Mouse (Mus musculus): ENCODE measurements around the gene Mfng. TPM values are rescaled to one million over a fixed set of nuclear protein-coding genes. Genes with fewer than 3 reads are reported as not detected.
A peak's percentile ranks its signal among the peaks of the same experiment; 100 is the strongest.

Gene Mfng
- polyA plus RNA-seq, 1 experiment from 2014 or later = 28.0 TPM

GRCm38 (mm10) chr15:78744206-78744605 lies 29.1 kb downstream of the Mfng start:
- Histone ChIP-seq H3K4me3 (replicated peaks; ENCODE audit: low read depth, low read length) (no peak overlapping the region), H3K4me2 (ENCODE audit: low read length) (no peak overlapping the region), H3K27ac (replicated peaks; ENCODE audit: low read depth, low read length) (no peak overlapping the region), H3K36me3 (ENCODE audit: control insufficient read depth, insufficient read depth, low read length) (no peaks in the 10 kb centered on the region), H3K27me3 (ENCODE audit: control insufficient read depth, insufficient read depth, low read length) (no peaks in the 10 kb centered on the region), H3K9me3 (ENCODE audit: control insufficient read depth, low read length) (no peaks in the 10 kb centered on the region), H3K9ac (replicated peaks; ENCODE audit: low read length) (no peak overlapping the region), H3K4me1 (ENCODE audit: control insufficient read depth, insufficient read depth, low read length) (0 out of 2 replicates have a peak, but pooled peaks cover 4% of the 10 kb centered on the region)
- DNase-seq = peak; percentile 91
- ATAC-seq (ENCODE audit: low FRiP score, low TSS enrichment) = no peak
- WGBS = 4% methylated on average over 5 of the region's 5 CpGs

- no peak overlapping the region for H3K27ac ChIP-seq (replicated peaks; ENCODE audit: low read depth, low read length)
- no peak for DNase-seq
Measured at GRCm38 (mm10) chr15:78742831-78743230, 30.4 kb downstream of the Mfng start.

GRCm38 (mm10) chr15:78740662-78741061 lies 32.6 kb downstream of the Mfng start:
- ATAC-seq (ENCODE audit: low FRiP score, low TSS enrichment) (no peak), DNase-seq (no peak)
- Histone ChIP-seq H3K9me3 (ENCODE audit: control insufficient read depth, low read length) (no peaks in the 10 kb centered on the region), H3K27ac (replicated peaks; ENCODE audit: low read depth, low read length) (no peak overlapping the region), H3K4me1 (ENCODE audit: control insufficient read depth, insufficient read depth, low read length) (peaks cover 25% of the 10 kb centered on the region), H3K36me3 (ENCODE audit: control insufficient read depth, insufficient read depth, low read length) (no peaks in the 10 kb centered on the region), H3K4me2 (ENCODE audit: low read length) (no peak overlapping the region), H3K4me3 (replicated peaks; ENCODE audit: low read depth, low read length) (no peak overlapping the region), H3K27me3 (ENCODE audit: control insufficient read depth, insufficient read depth, low read length) (no peaks in the 10 kb centered on the region), H3K9ac (replicated peaks; ENCODE audit: low read length) (no peak overlapping the region)
- WGBS = 78% methylated on average over 12 of the region's 12 CpGs

More at GRCm38 (mm10) chr15:78742831-78743230, 30.4 kb downstream of the Mfng start:
- Histone ChIP-seq H3K9ac (replicated peaks; ENCODE audit: low read length) (no peak overlapping the region), H3K27me3 (ENCODE audit: control insufficient read depth, insufficient read depth, low read length) (no peaks in the 10 kb centered on the region), H3K4me3 (replicated peaks; ENCODE audit: low read depth, low read length) (no peak overlapping the region), H3K4me1 (ENCODE audit: control insufficient read depth, insufficient read depth, low read length) (peaks cover 4% of the 10 kb centered on the region; the same call in 1 of the 2 replicates), H3K36me3 (ENCODE audit: control insufficient read depth, insufficient read depth, low read length) (no peaks in the 10 kb centered on the region), H3K9me3 (ENCODE audit: control insufficient read depth, low read length) (no peaks in the 10 kb centered on the region), H3K4me2 (ENCODE audit: low read length) (no peak overlapping the region)
- 74% methylated on average over 10 of the region's 10 CpGs for WGBS
- no peak for ATAC-seq (ENCODE audit: low FRiP score, low TSS enrichment)

GRCm38 (mm10) chr15:78737146-78737545 lies 36.1 kb downstream of the Mfng start:
- no peak for DNase-seq
- Histone ChIP-seq H3K9me3 (ENCODE audit: control insufficient read depth, low read length) (no peaks in the 10 kb centered on the region), H3K9ac (replicated peaks; ENCODE audit: low read length) (peak overlapping the region; percentile 21; the same call in 1 of the 2 replicates), H3K27me3 (ENCODE audit: control insufficient read depth, insufficient read depth, low read length) (no peaks in the 10 kb centered on the region), H3K4me1 (ENCODE audit: control insufficient read depth, insufficient read depth, low read length) (peaks cover 24% of the 10 kb centered on the region), H3K36me3 (ENCODE audit: control insufficient read depth, insufficient read depth, low read length) (no peaks in the 10 kb centered on the region), H3K4me3 (replicated peaks; ENCODE audit: low read depth, low read length) (no peak overlapping the region), H3K4me2 (ENCODE audit: low read length) (no peak overlapping the region), H3K27ac (replicated peaks; ENCODE audit: low read depth, low read length) (peak overlapping the region; percentile 89)
- no peak for ATAC-seq (ENCODE audit: low FRiP score, low TSS enrichment)
- WGBS = 70% methylated on average over 6 of the region's 6 CpGs

- H3K27me3 ChIP-seq (ENCODE audit: control insufficient read depth, insufficient read depth, low read length) = no peaks in the 10 kb centered on the region
- no peaks in the 10 kb centered on the region for H3K9me3 ChIP-seq (ENCODE audit: control insufficient read depth, low read length)
- H3K4me3 ChIP-seq (replicated peaks; ENCODE audit: low read depth, low read length) = no peak overlapping the region
- WGBS = 34% methylated on average over 7 of the region's 7 CpGs
- no peaks in the 10 kb centered on the region for H3K36me3 ChIP-seq (ENCODE audit: control insufficient read depth, insufficient read depth, low read length)
- ATAC-seq (ENCODE audit: low FRiP score, low TSS enrichment) = no peak
- H3K4me2 ChIP-seq (ENCODE audit: low read length) = no peak overlapping the region
- DNase-seq = no peak
- peak overlapping the region; percentile 21; the same call in 1 of the 2 replicates for H3K9ac ChIP-seq (replicated peaks; ENCODE audit: low read length)
- peaks cover 24% of the 10 kb centered on the region for H3K4me1 ChIP-seq (ENCODE audit: control insufficient read depth, insufficient read depth, low read length)
- peak overlapping the region; percentile 89 for H3K27ac ChIP-seq (replicated peaks; ENCODE audit: low read depth, low read length)
Measured at GRCm38 (mm10) chr15:78736681-78737100, 36.6 kb downstream of the Mfng start.

- Histone ChIP-seq H3K4me3 (replicated peaks; ENCODE audit: low read depth, low read length) (no peak overlapping the region), H3K36me3 (ENCODE audit: control insufficient read depth, insufficient read depth, low read length) (no peaks in the 10 kb centered on the region), H3K4me1 (ENCODE audit: control insufficient read depth, insufficient read depth, low read length) (peaks cover 24% of the 10 kb centered on the region), H3K27ac (replicated peaks; ENCODE audit: low read depth, low read length) (peak overlapping the region; percentile 89), H3K4me2 (ENCODE audit: low read length) (no peak overlapping the region), H3K27me3 (ENCODE audit: control insufficient read depth, insufficient read depth, low read length) (no peaks in the 10 kb centered on the region), H3K9me3 (ENCODE audit: control insufficient read depth, low read length) (no peaks in the 10 kb centered on the region), H3K9ac (replicated peaks; ENCODE audit: low read length) (no peak overlapping the region)
- DNase-seq (no peak), ATAC-seq (ENCODE audit: low FRiP score, low TSS enrichment) (no peak)
- WGBS = 64% methylated on average over 3 of the region's 3 CpGs
Measured at GRCm38 (mm10) chr15:78736181-78736579, 37.1 kb downstream of the Mfng start.

GRCm38 (mm10) chr15:78735431-78736180 lies 37.7 kb downstream of the Mfng start:
- Histone ChIP-seq H3K4me3 (replicated peaks; ENCODE audit: low read depth, low read length) (no peak overlapping the region), H3K4me2 (ENCODE audit: low read length) (peak overlapping the region; percentile 17; the same call in 1 of the 2 replicates), H3K36me3 (ENCODE audit: control insufficient read depth, insufficient read depth, low read length) (no peaks in the 10 kb centered on the region), H3K9me3 (ENCODE audit: control insufficient read depth, low read length) (no peaks in the 10 kb centered on the region), H3K27me3 (ENCODE audit: control insufficient read depth, insufficient read depth, low read length) (no peaks in the 10 kb centered on the region), H3K4me1 (ENCODE audit: control insufficient read depth, insufficient read depth, low read length) (peaks cover 24% of the 10 kb centered on the region), H3K9ac (replicated peaks; ENCODE audit: low read length) (peak overlapping the region; percentile 41; the same call in 1 of the 2 replicates), H3K27ac (replicated peaks; ENCODE audit: low read depth, low read length) (peak overlapping the region; percentile 89)
- DNase-seq (peak; percentile 80), ATAC-seq (ENCODE audit: low FRiP score, low TSS enrichment) (peak; percentile 85)
- WGBS = 24% methylated on average over 17 of the region's 17 CpGs

- WGBS = 43% methylated on average over 4 of the region's 4 CpGs
- H3K9me3 ChIP-seq (ENCODE audit: control insufficient read depth, low read length) = no peaks in the 10 kb centered on the region
- no peak overlapping the region for H3K27ac ChIP-seq (replicated peaks; ENCODE audit: low read depth, low read length)
- H3K4me2 ChIP-seq (ENCODE audit: low read length) = no peak overlapping the region
- no peaks in the 10 kb centered on the region for H3K36me3 ChIP-seq (ENCODE audit: control insufficient read depth, insufficient read depth, low read length)
- no peak overlapping the region for H3K4me3 ChIP-seq (replicated peaks; ENCODE audit: low read depth, low read length)
- no peak for DNase-seq
- H3K4me1 ChIP-seq (ENCODE audit: control insufficient read depth, insufficient read depth, low read length) = peaks cover 15% of the 10 kb centered on the region
- no peak for ATAC-seq (ENCODE audit: low FRiP score, low TSS enrichment)
- no peak overlapping the region for H3K9ac ChIP-seq (replicated peaks; ENCODE audit: low read length)
- H3K27me3 ChIP-seq (ENCODE audit: control insufficient read depth, insufficient read depth, low read length) = no peaks in the 10 kb centered on the region
Measured at GRCm38 (mm10) chr15:78731830-78732229, 41.4 kb downstream of the Mfng start.

Data from midbrain, embryonic 14.5 days (tissue).